Comparison of ENCODE assay signal across 8 mouse cellular contexts in genomic region chr16:97610246-97610645, GRCm38 (mm10). TPM values are rescaled to one million over a fixed set of nuclear protein-coding genes. Genes with fewer than 3 reads are reported as not detected.
DNase-seq lines count a peak whose midpoint lies in the region; ATAC-seq and TF ChIP-seq lines count a peak whose summit lies in the region.

No protein-coding gene starts in this region.

- ATAC-seq in kidney, embryonic 16.5 days (ENCODE audit: low FRiP score, low TSS enrichment) = peak; percentile 13; the same call in 1 of the 2 replicates
- no peak for ATAC-seq in frontal cortex, adult (ENCODE audit: low TSS enrichment)

- no peaks in the 10 kb centered on the region for H3K4me1 ChIP-seq in brown adipose tissue, adult 24 weeks (ENCODE audit: control insufficient read depth, insufficient read depth, insufficient read length, low read length)
- peaks cover 17% of the 10 kb centered on the region for H3K4me1 ChIP-seq in forebrain, embryonic 10.5 days
- H3K4me1 ChIP-seq in kidney, embryonic 16.5 days (ENCODE audit: insufficient read depth, low read length) = peaks cover 10% of the 10 kb centered on the region; the same call in 1 of the 2 replicates

- WGBS in forebrain, embryonic 10.5 days = 6% methylated on average over 20 of the region's 20 CpGs
- 4% methylated on average over 20 of the region's 20 CpGs for WGBS in kidney, embryonic 16.5 days

- TF ChIP-seq CTCF in left cerebral cortex, adult 2 months (IDR thresholded peaks at IDR 0.05) = no peak

- H3K27me3 ChIP-seq in forebrain, embryonic 10.5 days (ENCODE audit: poor library complexity, severe bottlenecking) = peaks cover 73% of the 10 kb centered on the region
- H3K27me3 ChIP-seq in kidney, embryonic 16.5 days (ENCODE audit: insufficient read depth, low read length) = peaks cover 29% of the 10 kb centered on the region

- H3K9ac ChIP-seq in kidney, embryonic 16.5 days (replicated peaks; ENCODE audit: low read length) = peak overlapping the region; percentile 68

- no peak overlapping the region for H3K27ac ChIP-seq in brown adipose tissue, adult 24 weeks (replicated peaks; ENCODE audit: low read depth, low read length)
- H3K27ac ChIP-seq in forebrain, embryonic 10.5 days = no peak overlapping the region
- H3K27ac ChIP-seq in kidney, embryonic 16.5 days (ENCODE audit: low read length) = peak overlapping the region; percentile 73
- H3K27ac ChIP-seq in left cerebral cortex, adult 2 months = no peak overlapping the region

- H3K4me3 ChIP-seq in brown adipose tissue, adult 24 weeks (ENCODE audit: insufficient read depth, low read depth, low read length) = peak overlapping the region; percentile 38
- H3K4me3 ChIP-seq in forebrain, embryonic 10.5 days = peak overlapping the region; percentile 46
- peak overlapping the region; percentile 56 for H3K4me3 ChIP-seq in kidney, embryonic 16.5 days (ENCODE audit: low read length)
- H3K4me3 ChIP-seq in left cerebral cortex, adult 2 months = no peak overlapping the region

- H3K36me3 ChIP-seq in forebrain, embryonic 10.5 days (replicated peaks) = no peaks in the 10 kb centered on the region
- H3K36me3 ChIP-seq in kidney, embryonic 16.5 days (ENCODE audit: insufficient read depth, low read length) = no peaks in the 10 kb centered on the region

- peak overlapping the region; percentile 68 for H3K4me2 ChIP-seq in kidney, embryonic 16.5 days (replicated peaks; ENCODE audit: low read depth, low read length)

- intact Hi-C loops in left cerebral cortex, adult 2 months (cut with DNase I) = no loop called here

- no peaks in the 10 kb centered on the region for H3K9me3 ChIP-seq in forebrain, embryonic 10.5 days
- H3K9me3 ChIP-seq in kidney, embryonic 16.5 days (ENCODE audit: low read length) = no peaks in the 10 kb centered on the region

- no peak for DNase-seq in forebrain, embryonic 10.5 days (ENCODE audit: extremely low spot score, low spot score)
- DNase-seq in lung, postnatal 14 days = peak; percentile 24
- DNase-seq in left cerebral cortex, adult 2 months (ENCODE audit: extremely low spot score in 1 of 2, low spot score in 2 of 2) = no peak
- no peak for DNase-seq in Muller cell, postnatal 12 days (ENCODE audit: inconsistent ontology term)
- DNase-seq in spleen, postnatal 10 days (ENCODE audit: low spot score in 2 of 2) = no peak

RNA-seq across cellular contexts. Expression of gene Tmprss2, which starts 0.7 kb away (rescaled TPM):
- polyA plus RNA-seq in brown adipose tissue, adult 24 weeks (2012; ENCODE audit: insufficient read depth, insufficient read length, missing spikeins) = not detected in 2 replicates
- polyA plus RNA-seq in forebrain, embryonic 10.5 days (2016; fragmentation: Nextera tagmentation; extraction: Ambion mirVana) = 0.20 and 0.38 TPM in 2 replicates
- polyA plus RNA-seq in kidney, embryonic 16.5 days (2015; fragmentation: Nextera tagmentation; extraction: Ambion mirVana) = 51.3 and 58.8 TPM in 2 replicates
- total RNA-seq in left cerebral cortex, adult 2 months (2021) = not detected

Comparison
In these comparisons a context has a peak if more than half of its experiments do, and no peak if none do; other contexts are left out.
1. RNA of gene Tmprss2, which starts 0.7 kb away (polyA plus RNA-seq): 51.3 to 58.8 TPM in kidney, embryonic 16.5 days; 0.20 to 0.38 TPM in forebrain, embryonic 10.5 days and not detected in brown adipose tissue, adult 24 weeks; every median in the first group is over 10 times any median in the second.